Mouse (Mus musculus) spleen, postnatal 10 days (tissue): ENCODE measurements around the gene Slc39a11.

Experiments used
- DNase-seq, 2 experiments: peaks; one replicate each; pipeline ENCODE4 v3.0.0; 2021 to 2022; ENCODE audit warnings: low spot score in 2 of 2

Slc39a11 gene

GRCm38 (mm10) chr11:113400868-113401267 is 249.0 kb downstream of the Slc39a11 start:
- no peak for DNase-seq

GRCm38 (mm10) chr11:113399601-113400000 is 250.3 kb downstream of the Slc39a11 start:
- no peak for DNase-seq

GRCm38 (mm10) chr11:113397394-113397793 is 252.5 kb downstream of the Slc39a11 start:
- no peak for DNase-seq

- no peak for DNase-seq
Measured at GRCm38 (mm10) chr11:113393366-113394150, 256.3 kb downstream of the Slc39a11 start.

- DNase-seq: no peak
Measured at GRCm38 (mm10) chr11:113391664-113392063, 258.2 kb downstream of the Slc39a11 start.

GRCm38 (mm10) chr11:113389637-113390036 is 260.2 kb downstream of the Slc39a11 start:
- no peak for DNase-seq

GRCm38 (mm10) chr11:113382674-113383571 is 267.0 kb downstream of the Slc39a11 start:
- DNase-seq: no peak

- no peak for DNase-seq
Measured at GRCm38 (mm10) chr11:113381550-113381949, 268.3 kb downstream of the Slc39a11 start.

- DNase-seq: no peak
Measured at GRCm38 (mm10) chr11:113378867-113379266, 271.0 kb downstream of the Slc39a11 start.

- no peak for DNase-seq
Measured at GRCm38 (mm10) chr11:113376066-113376465, 273.8 kb downstream of the Slc39a11 start.

GRCm38 (mm10) chr11:113373926-113374325 is 276.0 kb downstream of the Slc39a11 start:
- DNase-seq: no peak

- no peak for DNase-seq
Measured at GRCm38 (mm10) chr11:113373331-113373730, 276.5 kb downstream of the Slc39a11 start.

- no peak for DNase-seq
Measured at GRCm38 (mm10) chr11:113368046-113368445, 281.8 kb downstream of the Slc39a11 start.

GRCm38 (mm10) chr11:113366257-113367030 is 283.4 kb downstream of the Slc39a11 start:
- DNase-seq: no peak

GRCm38 (mm10) chr11:113363739-113364138 is 286.1 kb downstream of the Slc39a11 start:
- DNase-seq: no peak

- no peak for DNase-seq
Measured at GRCm38 (mm10) chr11:113362617-113363016, 287.3 kb downstream of the Slc39a11 start.

- no peak for DNase-seq
Measured at GRCm38 (mm10) chr11:113360049-113360835, 289.6 kb downstream of the Slc39a11 start.

- DNase-seq: no peak
Measured at GRCm38 (mm10) chr11:113355932-113356331, 293.9 kb downstream of the Slc39a11 start.

GRCm38 (mm10) chr11:113352085-113352815 is 297.6 kb downstream of the Slc39a11 start:
- no peak for DNase-seq

- no peak for DNase-seq
Measured at GRCm38 (mm10) chr11:113350583-113350982, 299.3 kb downstream of the Slc39a11 start.
